In the genomic region with DNA sequence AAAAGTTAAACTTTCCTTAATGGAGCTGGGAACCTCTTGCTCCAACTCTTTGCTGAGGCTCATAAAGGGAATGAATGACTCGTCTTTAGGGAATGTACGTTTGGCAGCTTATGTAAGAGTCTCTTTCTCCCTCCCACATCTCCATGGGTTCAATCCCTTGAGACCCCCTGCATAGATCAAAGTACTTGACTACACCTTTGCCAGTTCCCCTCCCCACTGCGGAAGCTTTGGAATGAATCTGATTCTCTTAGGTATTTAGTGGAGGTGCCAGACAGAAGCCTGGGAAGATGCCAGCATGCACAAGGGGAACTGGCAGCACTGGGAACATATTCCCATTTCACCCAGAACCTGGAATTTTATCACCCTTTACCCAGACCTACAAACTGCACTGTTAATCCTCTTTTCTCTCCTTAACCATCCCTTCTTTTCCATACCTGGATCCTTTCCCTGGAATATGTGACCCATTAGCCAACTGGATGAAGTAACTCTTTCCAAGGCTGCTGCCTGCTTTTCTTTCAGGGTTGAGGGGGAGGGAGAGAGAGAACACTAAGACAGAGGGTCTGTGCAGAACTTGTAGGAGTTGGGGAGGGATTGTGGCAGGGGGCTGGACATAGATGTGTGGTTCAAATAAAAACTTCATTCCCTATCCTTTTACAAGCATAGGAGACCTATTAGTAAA, we compare ENCODE assay signal across 8 mouse cellular contexts. TPM values are rescaled to one million over a fixed set of nuclear protein-coding genes. Genes with fewer than 3 reads are reported as not detected.
DNase-seq lines count a peak whose midpoint lies in the region; ATAC-seq and TF ChIP-seq lines count a peak whose summit lies in the region.
"Had no signal": no experiment of that assay in that cellular context is flagged by ENCODE, and none has a peak within 500 bp of the region (broad histone marks: within the 10 kb centered on the region; RNA-seq: fewer than 3 reads in every experiment).

No protein-coding gene starts in this region.

- no peaks in the 10 kb centered on the region for H3K27me3 ChIP-seq in heart, embryonic 13.5 days (replicated peaks)
- no peaks in the 10 kb centered on the region for H3K27me3 ChIP-seq in forebrain, postnatal 0 days (ENCODE audit: insufficient read depth, low read length)
- H3K27me3 ChIP-seq: neural tube, embryonic 12.5 days had no signal

- no peak for TF ChIP-seq CTCF in forebrain, postnatal 0 days (IDR thresholded peaks at IDR 0.05; ENCODE audit: low read depth)

- H3K4me2 ChIP-seq in heart, embryonic 13.5 days, result no peak overlapping the region
- H3K4me2 ChIP-seq in forebrain, postnatal 0 days (ENCODE audit: low read depth), result no peak overlapping the region
- H3K4me2 ChIP-seq: neural tube, embryonic 12.5 days had no signal

- H3K4me1 ChIP-seq in heart, embryonic 13.5 days, result peaks cover 7% of the 10 kb centered on the region; the same call in 1 of the 2 replicates
- H3K4me1 ChIP-seq in forebrain, postnatal 0 days (ENCODE audit: insufficient read depth), result no peaks in the 10 kb centered on the region
- H3K4me1 ChIP-seq: neural tube, embryonic 12.5 days had no signal

- 31% methylated on average over 3 of the region's 3 CpGs for WGBS in heart, embryonic 13.5 days
- WGBS in forebrain, postnatal 0 days, result 23% methylated on average over 3 of the region's 3 CpGs

- DNase-seq in heart, adult 8-10 months (ENCODE audit: low spot score), result no peak
- DNase-seq in 3T3-L1 (ENCODE audit: low read depth, low spot score) (peak; percentile 78), NIH3T3 (ENCODE audit: low read depth) (peak; percentile 82)
- peak; percentile 43 for DNase-seq in forebrain, postnatal 0 days
- no peak for DNase-seq in left cerebral cortex, adult 18-20 months (ENCODE audit: low spot score in 2 of 2)
- DNase-seq in spleen, postnatal 14 days (ENCODE audit: low spot score in 2 of 2), result no peak

- H3K9me3 ChIP-seq in heart, embryonic 13.5 days, result no peaks in the 10 kb centered on the region
- no peaks in the 10 kb centered on the region for H3K9me3 ChIP-seq in forebrain, postnatal 0 days (ENCODE audit: low read length)
- H3K9me3 ChIP-seq: neural tube, embryonic 12.5 days had no signal

- no peak overlapping the region for H3K4me3 ChIP-seq in heart, embryonic 13.5 days
- H3K4me3 ChIP-seq in forebrain, postnatal 0 days (ENCODE audit: low read depth, low read length), result no peak overlapping the region
- H3K4me3 ChIP-seq: neural tube, embryonic 12.5 days had no signal

- ATAC-seq in heart, embryonic 13.5 days (ENCODE audit: extremely low read depth, insufficient number of reproducible peaks, low FRiP score, low TSS enrichment), result no peak
- no peak for ATAC-seq in forebrain, postnatal 0 days

- peaks cover 22% of the 10 kb centered on the region for H3K36me3 ChIP-seq in heart, embryonic 13.5 days
- peaks cover 4% of the 10 kb centered on the region; the same call in 1 of the 2 replicates for H3K36me3 ChIP-seq in forebrain, postnatal 0 days (ENCODE audit: insufficient read depth)

- peak overlapping the region; percentile 12; the same call in 1 of the 2 replicates for H3K27ac ChIP-seq in heart, embryonic 13.5 days (replicated peaks)
- H3K27ac ChIP-seq in forebrain, postnatal 0 days (ENCODE audit: low read depth, low read length), result no peak overlapping the region
- H3K27ac ChIP-seq: neural tube, embryonic 12.5 days had no signal

- H3K9ac ChIP-seq in heart, embryonic 13.5 days, result no peak overlapping the region
- no peak overlapping the region for H3K9ac ChIP-seq in forebrain, postnatal 0 days
- H3K9ac ChIP-seq: neural tube, embryonic 12.5 days had no signal

RNA-seq across cellular contexts. Expression of gene Ttll5, which starts 35.2 kb away (rescaled TPM):
- 10.2 and 12.0 TPM in 2 replicates for polyA plus RNA-seq in heart, embryonic 13.5 days (2015; fragmentation: Nextera tagmentation; extraction: Ambion mirVana)
- total RNA-seq in heart, adult 8-10 months (2022), result 10 to 100 TPM; 12.8 to 20.7 (median 14.9) TPM
- total RNA-seq in forebrain, postnatal 0 days (2014; rRNA removed), result 13.2 and 17.5 TPM in 2 replicates
- 8.2 and 11.1 TPM in 2 replicates for polyA plus RNA-seq in forebrain, postnatal 0 days (2015; fragmentation: Nextera tagmentation; extraction: Ambion mirVana)
- total RNA-seq in left cerebral cortex, adult 18-20 months (2021), result 10 to 100 TPM; 45.0 to 45.2 TPM

RNA-seq across cellular contexts. Expression of gene Erg28, which starts 35.3 kb away (rescaled TPM):
- polyA plus RNA-seq in heart, embryonic 13.5 days (2015; fragmentation: Nextera tagmentation; extraction: Ambion mirVana), result 65.7 and 71.7 TPM in 2 replicates
- 1 to 10 TPM; 5.7 to 7.7 (median 7.1) TPM for total RNA-seq in heart, adult 8-10 months (2022)
- 68.1 and 75.4 TPM in 2 replicates for total RNA-seq in forebrain, postnatal 0 days (2014; rRNA removed)
- polyA plus RNA-seq in forebrain, postnatal 0 days (2015; fragmentation: Nextera tagmentation; extraction: Ambion mirVana), result 118 TPM in 2 replicates
- total RNA-seq in left cerebral cortex, adult 18-20 months (2021), result 10 to 100 TPM; 52.1 to 53.4 TPM

Comparison
In these comparisons a context has a peak if more than half of its experiments do, and no peak if none do; other contexts are left out.
1. DNase-seq: peak in 3T3-L1 (single experiment), NIH3T3 (single experiment) and forebrain, postnatal 0 days (single experiment); none in heart, adult 8-10 months (single experiment), left cerebral cortex, adult 18-20 months (0 of 2) and spleen, postnatal 14 days (0 of 2).